Mouse (Mus musculus) G1E (cell line): ENCODE data around the gene Tcp11. TPM values are rescaled to one million over a fixed set of nuclear protein-coding genes. Genes with fewer than 3 reads are reported as not detected.

Experiments
- ATAC-seq: 2 replicates; pipeline ENCODE4 v1.8.0; 2016; ENCODE audit warnings: mild to moderate bottlenecking; ENCODE audit not compliant: insufficient number of reproducible peaks, poor library complexity, low FRiP score, severe bottlenecking; ENCODE audit errors: extremely low read depth
- DNase-seq: peaks from one replicate; pipeline ENCODE4 v3.0.0; 2012; ENCODE audit warnings: low spot score
- H3K27me3 ChIP-seq: 2 replicates; pipeline ENCODE4 v1.6.1; 2012; ENCODE audit warnings: mild to moderate bottlenecking, low read length, inconsistent platforms; ENCODE audit not compliant: insufficient read depth
- H3K36me3 ChIP-seq: replicated peaks from 2 replicates; pipeline ENCODE3; 2012; ENCODE audit warnings: mild to moderate bottlenecking, inconsistent platforms
- H3K4me1 ChIP-seq: 2 replicates; pipeline ENCODE4 v1.6.1; 2012; ENCODE audit warnings: low read depth, low read length, inconsistent platforms, mixed read lengths; ENCODE audit not compliant: insufficient read depth
- H3K4me3 ChIP-seq: 2 replicates; pipeline ENCODE4 v1.5.1; 2012; ENCODE audit warnings: low read depth, mild to moderate bottlenecking, inconsistent platforms, low read length, moderate library complexity, mixed read lengths
- H3K9me3 ChIP-seq: replicated peaks from 2 replicates; pipeline ENCODE4 v1.6.1; 2012; ENCODE audit warnings: inconsistent platforms
- CTCF ChIP-seq: IDR thresholded peaks from 2 replicates; pipeline ENCODE4 v1.5.1; 2012; ENCODE audit warnings: low read depth, low read length, inconsistent platforms, mixed read lengths
- GATA1 ChIP-seq: IDR thresholded peaks from 2 replicates; pipeline ENCODE4 v1.6.1; 2012; ENCODE audit warnings: borderline replicate concordance, low read length, inconsistent platforms, mixed read lengths
- GATA2 ChIP-seq: IDR thresholded peaks from 2 replicates; pipeline ENCODE4 v1.6.1; 2012; ENCODE audit warnings: low read depth, low read length, inconsistent platforms, borderline replicate concordance
- POLR2AphosphoS5 ChIP-seq: IDR thresholded peaks from 2 replicates; pipeline ENCODE4 v1.6.1; 2012; ENCODE audit warnings: low read depth, low read length, inconsistent platforms; ENCODE audit not compliant: insufficient replicate concordance
- TAL1 ChIP-seq: conservative IDR thresholded peaks from 2 replicates; pipeline ENCODE4 v1.6.1; 2012; ENCODE audit warnings: low read depth, low read length, inconsistent platforms, mixed read lengths
- polyA plus RNA-seq: library from polyadenylated mRNA; stranded (reverse); fragments of >175 nt; gene quantifications from 2 replicates; pipeline ENCODE4 v1.2.3, GENCODE M21; 2012
- total RNA-seq, 2 experiments: library from RNA; stranded (forward) in 1 of 2; stranded (reverse) in 1 of 2; fragments of 200-1000 nt in 1 of 2; fragments of >200 nt in 1 of 2; fragmentation: Nextera tagmentation in 1 of 2; gene quantifications; 2 replicates each; pipeline ENCODE4 v1.2.3; 2014 to 2017

Gene Tcp11
- total and polyA plus RNA-seq, 3 experiments: not detected

DNA sequence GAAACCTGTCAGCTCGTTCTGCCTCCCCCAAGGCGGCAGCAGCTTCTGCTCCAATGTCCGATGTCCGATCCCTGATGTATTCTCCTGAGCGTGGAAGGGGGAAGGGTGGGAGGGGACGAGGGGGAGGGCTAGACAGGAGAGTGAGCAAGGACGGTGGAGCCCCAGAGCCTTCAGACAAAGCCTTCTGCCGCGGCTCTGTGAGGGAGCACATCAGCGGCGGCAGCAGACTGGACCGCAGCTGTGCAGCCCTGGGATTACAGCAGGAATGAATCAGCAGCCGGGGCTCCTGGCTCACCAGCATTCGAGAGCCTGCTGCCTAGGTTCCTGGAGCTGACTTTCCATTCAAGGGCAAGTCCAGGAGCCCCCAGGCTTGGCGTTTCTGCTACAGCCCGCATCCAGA, 39.8 kb downstream of the Tcp11 start:
- H3K36me3 ChIP-seq: peaks cover 75% of the 10 kb centered on the region
- TF ChIP-seq TAL1 (no peak), GATA1 (no peak), CTCF (no peak), GATA2 (no peak), POLR2AphosphoS5 (no peak)

DNA sequence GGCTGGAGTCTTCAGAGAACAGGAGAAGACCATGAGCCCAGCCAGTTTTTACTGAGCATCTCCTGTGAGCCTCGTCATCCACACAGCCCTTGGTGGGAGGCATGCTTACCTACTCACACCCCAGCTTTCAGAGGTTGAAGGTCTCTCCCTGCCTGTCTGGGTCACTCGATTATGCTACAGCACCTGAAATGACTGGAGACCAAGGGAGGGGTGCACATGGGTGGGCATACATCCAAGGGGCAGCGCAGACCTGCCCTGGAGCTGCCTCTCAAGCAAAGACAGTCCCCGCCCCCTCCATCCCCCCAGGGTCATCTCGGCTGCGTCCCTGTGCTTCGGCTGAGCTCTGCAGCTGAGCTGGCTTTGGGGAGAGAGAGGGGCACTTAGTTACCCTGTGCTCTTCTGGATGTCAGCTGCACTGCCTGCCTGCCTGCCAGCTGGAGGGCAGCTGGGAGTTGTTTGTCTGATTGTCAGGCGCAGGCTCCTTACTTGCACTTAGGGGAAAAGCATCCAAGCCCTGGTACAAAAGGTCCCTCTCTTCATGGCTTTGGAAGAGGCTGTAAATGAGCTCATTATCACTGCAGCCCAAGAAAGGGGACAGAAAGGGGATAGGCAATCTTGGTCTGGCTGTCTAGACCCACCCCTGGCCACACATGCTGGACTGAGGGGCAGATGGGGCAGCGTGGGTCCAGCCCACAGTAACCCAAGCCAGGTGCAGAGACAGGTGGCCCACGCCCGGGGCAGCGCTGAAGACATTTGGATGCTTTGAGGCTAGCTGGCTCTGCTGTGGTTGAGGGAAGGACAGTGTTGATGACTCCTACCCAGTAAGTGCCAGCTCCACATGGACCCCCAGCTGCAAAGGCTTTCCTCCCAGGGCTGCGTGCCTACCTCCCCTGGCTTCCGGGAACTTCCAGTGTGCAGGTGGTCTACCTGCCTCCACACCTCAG, 43.4 kb downstream of the Tcp11 start:
- ATAC-seq (no peak), DNase-seq (no peak)
- Histone ChIP-seq H3K4me1 (no peaks in the 10 kb centered on the region), H3K9me3 (no peaks in the 10 kb centered on the region), H3K36me3 (peaks cover 75% of the 10 kb centered on the region), H3K4me3 (no peak overlapping the region), H3K27me3 (no peaks in the 10 kb centered on the region)
- TF ChIP-seq GATA2 (no peak), POLR2AphosphoS5 (no peak), TAL1 (no peak), GATA1 (no peak), CTCF (no peak)

More for the DNA sequence above, 39.8 kb downstream of the Tcp11 start:
- H3K27me3 ChIP-seq: no peaks in the 10 kb centered on the region
- H3K4me1 ChIP-seq: no peaks in the 10 kb centered on the region
- ATAC-seq: no peak
- no peak for DNase-seq
- no peak overlapping the region for H3K4me3 ChIP-seq
- H3K9me3 ChIP-seq: no peaks in the 10 kb centered on the region

DNA sequence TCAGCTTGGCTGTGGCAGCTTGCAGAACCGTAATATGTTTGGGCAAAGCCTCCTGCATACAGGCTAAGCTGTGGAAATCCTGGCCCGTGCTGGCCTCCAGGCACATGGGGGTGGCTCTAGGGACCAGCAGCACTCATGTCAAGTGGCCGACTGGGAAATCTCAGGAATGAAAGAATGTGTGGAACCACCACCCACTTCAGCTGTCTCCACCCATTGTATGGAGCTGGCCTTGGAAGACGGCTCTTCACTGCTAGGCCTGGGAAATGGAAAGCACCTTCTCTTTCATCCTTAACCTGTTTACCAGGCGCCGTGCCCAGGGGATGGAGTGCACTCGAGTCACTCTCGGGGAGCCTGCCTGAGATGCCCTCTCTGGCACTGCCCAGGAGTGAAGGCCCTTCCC, 45.5 kb downstream of the Tcp11 start:
- ATAC-seq (no peak), DNase-seq (no peak)
- no peak for TF ChIP-seq GATA1
- TF ChIP-seq TAL1: no peak
- no peak for TF ChIP-seq GATA2
- no peak for TF ChIP-seq POLR2AphosphoS5
- TF ChIP-seq CTCF: no peak
- Histone ChIP-seq H3K4me1 (no peaks in the 10 kb centered on the region), H3K27me3 (no peaks in the 10 kb centered on the region), H3K4me3 (no peak overlapping the region), H3K9me3 (no peaks in the 10 kb centered on the region), H3K36me3 (peaks cover 71% of the 10 kb centered on the region)

GRCm38 (mm10) chr17:28033046-28033580, 47.3 kb downstream of the Tcp11 start:
- H3K27me3 ChIP-seq: no peaks in the 10 kb centered on the region
- ATAC-seq (no peak), DNase-seq (no peak)
- H3K4me3 ChIP-seq: no peak overlapping the region
- H3K9me3 ChIP-seq: no peaks in the 10 kb centered on the region
- H3K36me3 ChIP-seq: peaks cover 60% of the 10 kb centered on the region
- TF ChIP-seq GATA2: no peak
- TF ChIP-seq POLR2AphosphoS5: no peak
- no peak for TF ChIP-seq GATA1
- no peak for TF ChIP-seq TAL1
- TF ChIP-seq CTCF: no peak
- no peaks in the 10 kb centered on the region for H3K4me1 ChIP-seq

DNA sequence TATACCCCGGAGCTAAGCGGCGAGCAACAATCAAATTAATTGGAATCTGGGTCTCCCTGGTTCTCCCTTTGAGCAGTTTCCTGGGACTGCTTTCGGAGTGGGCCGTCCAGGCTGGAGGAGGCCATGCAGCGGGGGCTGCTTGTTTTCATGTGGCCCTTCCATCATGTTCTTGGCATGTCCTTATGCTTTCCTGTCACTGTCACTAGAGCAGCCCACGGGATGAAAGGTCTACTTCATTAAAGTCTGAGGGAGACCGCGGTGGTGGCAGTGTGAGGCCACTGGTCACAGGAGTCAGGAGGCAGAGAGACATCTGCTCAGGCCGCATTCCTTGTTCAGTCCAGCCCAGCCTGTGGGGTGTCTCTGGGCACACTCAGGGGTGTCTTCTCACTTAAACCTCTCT, 48.2 kb downstream of the Tcp11 start:
- DNase-seq (no peak), ATAC-seq (no peak)
- H3K4me3 ChIP-seq: no peak overlapping the region
- no peaks in the 10 kb centered on the region for H3K4me1 ChIP-seq
- TF ChIP-seq TAL1 (no peak), GATA1 (no peak), GATA2 (no peak), CTCF (no peak), POLR2AphosphoS5 (no peak)
- H3K27me3 ChIP-seq: no peaks in the 10 kb centered on the region
- H3K36me3 ChIP-seq: peaks cover 59% of the 10 kb centered on the region
- no peaks in the 10 kb centered on the region for H3K9me3 ChIP-seq

DNA sequence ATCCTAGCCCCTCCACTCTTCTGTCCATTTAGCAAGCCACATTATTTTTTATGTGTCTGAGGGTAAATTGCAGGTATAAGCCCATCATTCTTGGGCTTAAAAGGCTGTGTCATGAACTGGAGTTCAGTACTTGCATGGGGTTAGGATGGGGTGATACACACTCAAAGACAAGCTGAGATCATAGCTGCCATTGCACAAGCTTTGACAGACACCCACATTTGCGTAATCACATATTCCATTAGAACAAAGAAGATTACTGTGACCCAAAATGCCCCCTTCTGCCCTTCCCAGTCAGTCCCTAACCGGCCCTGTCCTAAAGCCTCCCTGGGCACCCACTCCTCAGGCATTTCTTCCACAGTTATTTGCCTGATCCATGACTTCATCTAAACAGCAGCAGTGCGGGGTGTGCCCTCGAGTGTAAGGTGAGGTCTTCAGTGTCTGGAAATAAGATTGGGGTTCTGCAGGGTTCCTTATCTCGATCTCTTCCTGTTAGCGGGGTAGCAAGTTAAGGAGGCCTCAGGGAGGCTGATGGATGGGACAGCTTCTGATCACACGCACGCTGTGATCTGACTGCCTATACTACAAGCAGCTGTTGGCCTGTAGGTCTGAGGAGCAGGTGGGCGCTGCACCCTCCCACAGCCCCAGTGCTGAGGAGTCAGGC, 49.0 kb downstream of the Tcp11 start:
- H3K36me3 ChIP-seq: peaks cover 58% of the 10 kb centered on the region
- DNase-seq (no peak), ATAC-seq (no peak)
- TF ChIP-seq GATA1 (no peak), CTCF (no peak), TAL1 (no peak)
- H3K9me3 ChIP-seq: no peaks in the 10 kb centered on the region
- no peaks in the 10 kb centered on the region for H3K4me1 ChIP-seq
- no peaks in the 10 kb centered on the region for H3K27me3 ChIP-seq
- H3K4me3 ChIP-seq: no peak overlapping the region
